Mouse (Mus musculus) embryo, embryonic 11.5 days (tissue): ENCODE measurements around the gene Lta.

Experiments
- DNase-seq: peaks from one replicate; pipeline ENCODE4 v3.0.0-alpha.2; 2012; ENCODE audit warnings: low read depth, low spot score

Gene Lta

DNA sequence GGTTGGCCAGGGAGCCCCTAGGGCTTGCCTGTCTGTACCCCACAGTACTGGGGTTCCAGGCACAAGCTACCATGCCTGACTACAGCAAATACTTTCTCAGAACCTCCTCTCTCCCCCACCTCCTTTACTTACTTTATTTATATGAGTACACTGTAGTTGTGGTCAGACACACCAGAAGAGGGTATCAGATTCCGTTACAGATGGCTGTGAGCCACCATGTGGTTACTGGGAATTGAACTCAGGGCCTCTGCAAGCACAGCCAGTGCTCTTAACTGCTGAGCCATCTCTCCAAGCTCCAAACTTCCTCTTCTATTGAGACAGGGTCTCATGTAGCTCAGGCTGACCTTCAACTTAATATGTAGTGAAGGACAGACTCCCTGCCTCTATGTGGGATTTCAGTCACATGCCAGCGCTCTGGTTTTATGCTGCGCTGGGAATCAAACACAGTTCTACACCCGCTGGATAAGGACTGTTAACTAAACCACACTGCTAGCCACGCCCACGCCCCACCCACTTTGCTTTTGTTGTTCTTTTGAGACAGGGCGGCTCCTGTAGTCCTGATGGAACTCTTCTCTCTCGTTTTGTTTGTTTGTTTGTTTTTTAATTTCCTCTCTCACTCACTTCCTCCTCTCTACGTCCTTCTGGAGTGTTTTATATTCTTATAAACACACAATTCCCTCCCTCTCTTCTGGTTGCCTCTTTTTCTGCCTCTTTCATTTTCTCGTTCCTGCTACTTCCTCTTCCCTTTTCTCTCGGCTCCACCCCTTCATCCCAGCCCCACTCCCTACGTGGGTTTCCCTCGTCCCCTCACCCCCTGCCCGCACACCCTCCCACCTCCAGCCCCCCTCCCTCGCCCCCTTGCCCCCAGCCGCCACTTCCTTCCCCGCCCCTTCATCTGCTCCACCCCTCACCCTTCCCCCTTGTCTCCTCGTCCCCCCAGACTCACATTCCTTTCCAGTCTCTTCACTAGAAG lies 19.2 kb downstream of the Lta start:
- DNase-seq = no peak

DNA sequence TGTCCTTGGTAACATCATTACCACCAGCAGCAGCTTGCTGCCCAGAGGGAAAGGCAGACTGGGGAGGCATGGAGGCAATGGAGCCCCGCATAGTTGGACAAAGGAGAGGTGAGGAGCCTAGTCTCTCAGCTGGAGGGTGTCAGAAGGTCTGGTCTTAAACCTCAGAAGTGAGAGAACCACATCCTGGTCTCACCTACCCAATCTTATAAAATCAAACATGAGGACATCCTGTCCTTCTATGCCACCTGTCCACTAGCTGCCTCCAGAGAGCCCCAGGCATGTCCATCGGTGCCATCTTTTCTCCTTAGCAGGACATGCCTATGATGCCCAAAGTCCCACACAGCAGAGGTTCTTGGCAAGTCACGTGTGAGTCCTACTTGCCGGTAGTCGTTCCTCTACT lies 25.1 kb downstream of the Lta start:
- no peak for DNase-seq

GRCm38 (mm10) chr17:35178528-35178927 lies 26.6 kb downstream of the Lta start:
- no peak for DNase-seq

DNA sequence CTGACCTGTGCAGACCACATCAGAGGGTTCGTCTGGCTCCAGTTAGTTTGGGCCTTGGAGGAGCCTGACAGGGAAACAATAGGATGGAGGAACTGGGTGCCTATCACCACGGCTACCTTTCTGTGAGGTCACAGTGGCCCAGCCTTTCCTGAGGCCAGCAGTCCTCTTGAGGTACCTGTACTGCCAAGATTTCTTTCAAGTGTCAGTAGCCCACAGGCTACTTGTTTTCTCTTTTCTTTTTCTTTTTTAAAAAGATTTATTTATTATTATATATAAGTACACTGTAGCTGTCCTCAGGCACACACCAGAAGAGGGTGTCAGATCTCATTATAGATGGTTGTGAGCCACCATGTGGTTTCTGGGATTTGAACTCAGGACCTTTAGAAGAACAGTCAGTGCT lies 29.2 kb downstream of the Lta start, which contains the start of gene Aif1:
Gene Aif1, minus strand, starts transcription at position 101 of the 400 bp plus-strand sequence.
- no peak for DNase-seq

- no peak for DNase-seq
Observed at GRCm38 (mm10) chr17:35175382-35175781, 29.8 kb downstream of the Lta start.

DNA sequence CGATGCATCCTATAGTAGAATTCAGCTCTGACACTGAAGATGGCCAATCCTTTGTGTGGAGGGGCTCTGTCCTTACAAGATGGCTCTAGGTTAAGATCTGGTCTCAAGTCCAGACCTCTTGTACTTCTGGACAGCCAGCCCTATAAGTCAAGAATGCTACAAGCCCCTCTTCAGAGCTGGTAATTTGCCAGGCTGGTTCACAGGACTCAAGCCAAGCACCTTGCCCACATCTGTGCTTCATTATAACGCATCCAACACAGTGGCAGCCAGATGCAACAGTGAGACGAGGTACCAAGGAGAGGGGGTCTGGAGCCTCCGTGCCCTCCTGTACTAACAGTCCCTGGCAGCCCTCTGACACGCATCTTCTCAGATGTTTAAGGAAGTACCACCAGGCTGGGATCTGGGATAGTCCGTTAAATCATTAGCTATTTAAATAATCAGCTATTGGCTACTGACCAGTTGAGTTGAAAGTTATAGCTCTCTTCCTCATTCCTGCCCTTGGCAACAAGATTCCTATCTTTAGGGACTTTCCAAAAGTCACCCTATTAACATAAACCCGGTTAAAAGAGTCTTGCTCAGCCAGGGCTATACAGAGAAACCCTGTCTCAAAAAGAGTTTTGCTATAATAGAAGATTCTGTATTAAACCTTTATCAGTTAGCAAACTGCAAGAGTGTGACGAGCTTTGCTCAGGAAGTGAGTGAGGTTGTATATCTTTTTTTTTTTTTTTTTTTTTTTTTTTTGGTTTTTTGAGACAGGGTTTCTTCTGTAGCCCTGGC lies 30.8 kb downstream of the Lta start:
- no peak for DNase-seq

- no peak for DNase-seq
Observed at GRCm38 (mm10) chr17:35173329-35173728, 31.8 kb downstream of the Lta start.

DNA sequence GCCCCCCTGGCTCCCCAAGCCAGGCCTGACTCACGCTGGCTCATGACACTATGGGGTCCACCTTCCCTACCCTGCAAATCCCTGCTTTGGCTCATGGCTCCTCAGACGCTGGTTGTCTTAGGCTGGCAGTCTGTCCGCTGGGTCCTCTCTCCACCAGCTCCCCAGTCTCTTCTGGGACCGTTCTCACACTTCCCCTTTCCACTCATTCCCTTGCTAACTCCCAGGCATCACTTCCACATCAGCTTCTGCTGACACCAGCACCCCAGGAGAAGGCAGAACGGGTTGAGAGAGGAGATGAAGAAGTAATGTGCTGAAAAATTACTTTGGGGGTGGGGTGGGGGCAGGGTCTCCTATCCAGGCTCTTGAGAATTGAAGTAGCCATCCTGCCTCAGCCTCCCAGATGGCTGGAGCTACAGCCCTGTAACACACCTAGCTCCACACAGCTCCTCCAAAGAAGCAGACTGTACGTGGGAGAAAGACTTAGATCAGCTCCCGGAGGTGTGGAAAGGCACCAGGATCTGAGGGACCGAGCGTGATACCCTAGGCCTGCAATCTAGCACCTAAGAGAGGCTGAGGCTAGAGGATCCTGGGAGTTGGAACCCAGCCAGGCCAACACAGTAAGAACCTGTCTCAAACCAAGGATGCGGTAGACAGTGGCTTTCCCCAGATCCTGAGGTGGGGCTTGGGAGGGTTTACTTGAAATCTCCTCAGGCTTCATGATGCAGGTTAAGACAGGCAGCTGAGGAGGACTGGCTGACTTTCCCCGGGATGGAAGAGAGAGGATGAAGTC lies 32.5 kb downstream of the Lta start:
- DNase-seq = no peak

- DNase-seq = no peak
Observed at GRCm38 (mm10) chr17:35168541-35169207, 36.5 kb downstream of the Lta start.

DNA sequence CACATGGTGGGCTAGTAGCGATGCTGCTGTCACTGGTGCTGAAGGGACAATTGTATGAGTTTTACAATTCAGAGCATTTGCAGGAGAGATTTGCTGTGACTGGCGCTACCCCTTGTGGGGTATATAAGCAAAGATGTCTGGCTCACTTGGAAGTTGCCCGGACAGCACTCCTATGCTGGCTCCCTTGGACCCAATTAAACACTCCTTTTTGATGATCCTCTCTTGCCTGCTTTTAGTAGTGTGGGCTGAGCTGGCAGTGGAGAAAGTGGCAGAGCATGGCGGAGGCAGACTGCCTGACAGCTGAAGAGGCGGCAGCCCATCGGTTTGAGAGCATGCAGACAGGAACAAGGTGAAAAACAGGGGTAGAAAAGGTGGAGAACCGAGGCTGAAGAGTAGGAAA lies 37.4 kb downstream of the Lta start:
- DNase-seq = no peak

DNA sequence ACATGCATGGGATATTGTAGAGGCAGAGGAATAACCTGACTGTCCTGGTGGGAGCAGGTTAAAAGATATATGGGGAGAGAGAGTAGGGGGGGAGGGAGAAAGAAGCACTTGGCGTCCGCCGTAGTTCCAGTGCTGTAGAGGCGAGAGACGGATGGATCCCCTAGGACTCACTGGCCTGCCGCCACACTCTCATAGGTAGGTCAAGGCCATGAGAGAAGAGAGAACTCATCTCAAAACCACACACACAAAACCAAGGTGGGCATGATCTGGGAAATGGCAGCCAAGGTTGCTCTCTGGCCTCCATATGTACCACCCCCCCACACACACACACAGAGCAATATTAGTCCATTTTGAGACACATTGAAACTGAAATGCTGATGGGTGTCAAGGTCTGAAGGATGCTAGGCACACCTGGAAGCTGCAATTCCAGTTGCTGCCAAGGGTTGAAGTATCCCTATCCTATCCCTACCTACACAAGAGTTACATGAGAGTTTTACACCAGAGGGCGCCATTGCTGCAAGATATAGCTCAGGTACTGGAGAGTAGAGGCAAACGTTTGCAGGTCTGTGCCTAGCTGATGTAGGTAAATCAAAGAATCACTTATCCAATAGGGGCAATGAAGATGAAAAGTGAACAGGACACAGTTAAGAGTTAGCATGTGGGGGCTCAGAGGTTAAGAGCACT lies 38.7 kb downstream of the Lta start:
- peak; percentile 64 for DNase-seq

- no peak for DNase-seq
Observed at GRCm38 (mm10) chr17:35165451-35166155, 39.5 kb downstream of the Lta start.

GRCm38 (mm10) chr17:35164568-35165450 lies 40.3 kb downstream of the Lta start, which contains the start of gene Prrc2a:
Prrc2a (minus strand) TSS chr17:35164897.
- peak; percentile 98 for DNase-seq

DNA sequence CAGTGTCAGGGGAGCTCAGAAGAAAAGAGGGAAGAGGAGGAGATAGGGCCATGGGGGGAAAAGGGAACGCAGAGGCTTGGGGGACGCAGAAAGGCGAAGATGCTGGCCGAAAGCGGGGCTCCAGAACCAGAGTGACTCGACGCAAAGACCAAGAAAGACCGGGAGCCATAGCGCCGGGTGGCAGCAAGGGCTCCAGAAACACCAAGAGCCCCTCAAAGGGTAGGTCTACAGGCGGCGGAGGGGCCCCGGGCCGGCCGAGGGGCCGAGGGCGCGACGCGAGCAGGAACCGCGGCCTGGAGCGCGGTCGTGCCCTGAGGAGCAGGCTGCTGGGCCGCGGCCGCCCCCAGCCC lies 41.0 kb downstream of the Lta start:
- no peak for DNase-seq

DNA sequence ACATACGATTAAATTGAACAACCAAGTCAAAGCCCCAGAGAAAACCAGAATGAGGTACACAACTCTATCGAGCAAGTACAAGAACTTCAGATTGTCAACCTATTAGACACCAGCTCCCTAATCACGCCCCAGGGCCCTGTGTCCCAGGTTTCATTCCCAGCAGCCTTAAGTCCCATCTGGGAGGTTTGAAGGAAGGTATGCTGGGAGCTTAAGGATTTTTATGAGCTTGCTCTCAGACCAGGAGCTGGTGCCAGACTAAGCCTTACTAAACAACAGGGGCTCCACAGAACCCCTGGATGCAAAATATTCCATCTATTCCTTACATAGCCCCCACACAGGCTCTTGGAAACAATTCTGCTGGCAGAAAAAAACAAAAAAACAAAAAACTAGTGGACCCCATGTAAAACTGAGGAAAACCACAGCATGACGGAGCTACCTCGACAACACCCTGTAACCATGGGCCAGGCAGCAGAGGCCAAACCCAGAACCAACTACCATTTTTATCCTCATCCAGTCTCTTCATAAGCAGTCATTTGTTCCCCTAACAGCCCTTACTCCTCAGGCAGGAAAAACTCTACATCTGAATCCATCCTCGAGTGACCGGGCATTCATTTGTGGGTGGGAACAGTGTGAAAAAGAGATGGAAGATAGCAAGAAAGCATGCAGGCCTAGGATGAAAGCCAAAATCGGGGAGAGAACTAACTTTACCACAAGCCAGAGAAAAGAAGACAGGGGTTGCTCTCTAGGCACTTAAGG lies 41.6 kb downstream of the Lta start:
- DNase-seq = no peak

GRCm38 (mm10) chr17:35162730-35163129 lies 42.4 kb downstream of the Lta start:
- no peak for DNase-seq

DNA sequence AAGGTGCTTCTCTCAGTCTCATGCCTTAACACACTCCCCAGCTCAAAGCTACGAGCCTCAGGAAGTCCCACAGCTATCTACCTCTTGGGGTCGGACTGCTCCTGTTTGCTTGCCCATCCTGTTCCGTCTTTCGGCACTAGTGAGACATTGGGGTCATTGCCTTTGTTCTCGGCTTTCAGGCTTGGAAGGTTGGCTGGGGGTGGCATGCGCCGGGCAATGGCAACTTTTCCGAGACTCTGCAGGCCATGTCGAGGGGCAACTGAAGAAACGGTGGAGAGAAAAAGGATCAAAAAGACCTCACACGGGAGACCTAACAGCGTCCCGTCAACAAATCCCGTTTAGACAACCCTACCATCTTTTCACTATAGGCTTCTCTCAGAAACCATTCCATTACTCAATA lies 43.0 kb downstream of the Lta start:
- no peak for DNase-seq

GRCm38 (mm10) chr17:35161421-35161820 lies 43.7 kb downstream of the Lta start:
- DNase-seq = no peak
